Mouse (Mus musculus): ENCODE results near the gene Iqck.

DNA sequence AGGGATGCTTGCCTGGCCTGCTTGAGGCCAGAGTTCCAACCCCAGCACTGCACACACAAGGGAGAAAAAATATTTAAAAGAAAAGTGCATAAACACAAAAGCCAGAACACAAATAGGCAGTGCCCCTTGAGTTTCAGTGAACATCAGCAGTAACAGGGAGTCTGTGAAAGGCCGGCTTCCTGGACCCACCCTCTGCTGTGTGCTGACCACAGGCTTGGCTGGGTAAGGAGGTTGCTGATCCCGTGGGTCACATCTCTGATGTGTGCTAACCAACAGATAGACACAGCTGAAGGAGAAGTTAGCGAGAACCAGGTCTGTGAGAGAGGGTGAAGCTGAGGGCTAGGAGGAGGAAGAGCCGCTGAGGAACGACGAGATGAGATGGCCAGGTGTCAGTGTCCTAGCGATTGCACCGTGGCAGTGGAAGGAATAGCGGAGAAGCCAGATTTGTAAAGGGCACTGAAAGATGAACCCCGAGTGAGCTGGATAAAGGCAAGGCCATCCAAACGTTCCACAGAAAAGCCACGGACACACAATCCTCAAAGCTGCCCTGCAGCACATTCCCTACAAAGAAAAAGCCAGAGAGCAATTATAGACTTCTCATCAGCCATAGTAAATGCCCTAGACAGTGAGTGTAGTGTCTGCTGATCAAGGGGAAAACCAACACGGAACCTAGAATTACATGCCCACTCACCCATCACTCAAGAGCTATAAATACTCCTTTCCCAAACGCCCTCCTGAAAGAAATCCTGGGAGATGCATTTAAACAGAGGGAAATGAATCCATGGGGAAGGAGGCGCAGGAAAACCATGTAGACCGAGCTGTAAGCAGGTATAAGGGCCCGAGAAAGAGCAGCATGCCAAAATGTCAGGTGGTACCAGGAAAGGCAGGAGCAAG, 76.2 kb downstream of the Iqck start:
- TF ChIP-seq ZC3H11A (IDR thresholded peaks at IDR 0.05; ENCODE audit: borderline replicate concordance, low read depth, low read length), result no peak
- TF ChIP-seq ZNF384 (IDR thresholded peaks at IDR 0.05; ENCODE audit: low read depth, low read length), result no peak
- no peak for TF ChIP-seq HCFC1 (IDR thresholded peaks at IDR 0.05; ENCODE audit: borderline replicate concordance, insufficient read depth, low read length)
- no peak for TF ChIP-seq MAFK (IDR thresholded peaks at IDR 0.05; ENCODE audit: insufficient read depth, low read depth, low read length)
- TF ChIP-seq CHD2 (IDR thresholded peaks at IDR 0.05; ENCODE audit: low read depth, low read length), result no peak

Measured in ES-E14 (cell line).